Mouse (Mus musculus): ENCODE results near the gene Lrmda.

Gene Lrmda

DNA sequence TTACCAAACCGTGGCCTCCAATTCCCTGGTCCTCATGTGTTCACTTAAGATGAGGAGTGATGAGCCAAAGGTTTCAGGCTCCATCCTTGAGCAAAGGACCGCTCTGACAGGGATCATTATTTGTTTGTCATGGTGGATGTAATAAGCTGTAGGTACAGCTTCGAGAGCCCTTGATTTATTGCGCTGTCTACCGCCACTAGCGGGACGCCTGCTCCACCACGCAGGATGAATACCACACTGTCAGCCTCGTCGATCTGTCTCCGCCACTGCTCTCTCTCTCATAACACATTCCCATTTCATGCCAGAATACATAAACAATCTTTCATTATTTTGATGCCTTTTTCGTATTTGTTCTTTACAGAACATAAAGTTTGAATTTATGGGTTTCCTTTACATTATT lies 235.9 kb downstream of the Lrmda start:
- DNase-seq (ENCODE audit: low read depth, low spot score): no peak

DNA sequence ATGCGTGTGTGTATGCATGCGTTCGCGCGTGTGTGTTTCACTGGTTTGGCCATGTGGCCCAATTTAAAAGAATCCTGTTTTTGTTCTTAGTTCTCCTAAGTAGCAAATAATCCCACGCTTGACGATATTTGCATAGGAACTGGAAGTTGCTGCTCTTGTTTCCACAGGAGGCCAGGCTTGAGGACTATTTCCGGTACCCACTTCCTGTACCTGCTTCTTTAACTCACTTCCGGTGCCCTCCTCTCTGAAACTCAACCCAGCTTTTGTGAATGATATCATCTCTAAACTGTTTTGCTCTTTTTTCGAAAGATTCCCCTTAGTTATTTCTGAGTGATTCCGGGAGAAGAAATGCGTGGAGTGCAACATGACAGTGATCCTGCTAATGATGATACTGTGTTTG lies 236.8 kb downstream of the Lrmda start:
- DNase-seq (ENCODE audit: low read depth, low spot score): no peak

GRCm38 (mm10) chr14:22259376-22260032 lies 240.0 kb downstream of the Lrmda start:
- DNase-seq (ENCODE audit: low read depth, low spot score): no peak

DNA sequence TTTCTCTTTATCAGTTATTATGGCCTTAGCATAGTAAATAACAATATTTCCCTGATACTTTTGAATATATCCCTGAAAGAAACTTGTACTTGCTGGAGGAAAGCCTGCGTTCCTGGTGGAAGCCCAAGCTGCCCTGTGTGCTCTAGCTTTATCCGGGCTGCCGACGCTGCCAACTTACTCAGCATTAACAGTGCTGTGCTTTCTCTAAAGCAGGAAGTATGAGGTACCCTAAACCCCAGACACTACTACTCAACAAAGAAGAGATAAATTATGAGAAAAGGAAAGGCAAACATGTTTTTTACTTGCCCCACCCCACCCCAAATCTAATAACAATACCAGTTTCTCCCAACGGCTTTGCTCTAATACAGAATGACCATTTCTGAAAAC lies 240.5 kb downstream of the Lrmda start:
- DNase-seq (ENCODE audit: low read depth, low spot score): no peak

- DNase-seq (ENCODE audit: low read depth, low spot score): no peak
These were observed 245.9 kb downstream of the Lrmda start for GRCm38 (mm10) chr14:22265229-22265905.

DNA sequence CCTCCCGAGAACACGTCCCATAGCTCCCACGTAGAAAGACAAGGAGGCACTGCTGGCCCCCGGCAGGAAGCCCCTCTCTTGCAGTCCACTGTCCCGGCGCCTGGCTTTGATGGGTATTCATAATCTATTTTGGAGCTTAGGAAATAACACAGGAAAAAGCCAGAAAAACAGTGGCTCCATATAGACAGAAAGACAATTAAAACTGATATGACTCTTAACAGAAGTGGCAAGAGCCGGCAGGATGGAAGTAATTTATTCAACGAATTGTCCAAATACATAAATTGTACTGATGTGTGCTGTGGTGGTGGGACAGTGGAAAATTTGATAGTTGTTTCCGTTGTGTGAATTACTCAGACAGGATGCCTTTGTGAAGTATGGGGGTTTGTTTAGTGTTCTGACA lies 250.3 kb downstream of the Lrmda start:
- DNase-seq (ENCODE audit: low read depth, low spot score): no peak

DNA sequence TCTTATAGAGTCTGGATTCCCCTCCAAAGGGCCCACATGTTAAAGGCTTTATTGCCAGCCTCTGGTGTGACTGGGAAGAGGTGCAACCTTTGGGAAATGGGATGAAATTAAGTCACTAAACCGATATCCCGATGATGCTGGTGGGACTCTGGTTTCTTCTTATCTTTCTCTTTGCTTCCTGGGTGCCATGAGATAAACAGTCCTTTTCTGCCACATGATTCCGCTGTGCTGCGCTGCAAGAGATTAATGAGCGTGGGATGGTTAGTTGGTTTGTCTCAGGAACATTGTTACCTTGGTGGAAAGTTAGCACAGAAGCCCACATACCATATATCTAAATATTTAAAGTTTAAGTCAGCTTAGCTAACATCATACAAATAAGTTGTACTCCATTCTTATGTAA lies 258.5 kb downstream of the Lrmda start:
- DNase-seq (ENCODE audit: low read depth, low spot score): no peak

DNA sequence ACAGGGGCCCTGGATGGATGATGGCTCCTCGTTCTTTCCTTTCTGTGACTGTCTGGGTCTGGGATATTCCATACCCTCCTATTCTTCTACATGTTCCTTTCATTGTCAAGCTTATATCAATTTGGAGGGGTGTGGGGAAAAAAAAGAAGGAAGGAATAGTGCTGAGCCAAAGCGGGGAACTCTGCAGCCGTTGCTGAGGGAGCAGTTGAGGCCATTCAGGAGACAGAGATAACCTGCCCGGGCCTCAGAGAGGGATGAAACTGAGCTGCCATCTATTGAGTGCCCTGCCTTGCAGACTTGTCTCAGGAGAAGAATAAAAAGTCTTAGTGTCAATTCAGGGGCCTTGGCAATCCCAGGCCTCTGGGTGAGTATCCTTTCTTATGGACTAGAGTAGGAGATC lies 260.1 kb downstream of the Lrmda start:
- DNase-seq (ENCODE audit: low read depth, low spot score): no peak

- DNase-seq (ENCODE audit: low read depth, low spot score): no peak
These were observed 262.1 kb downstream of the Lrmda start for GRCm38 (mm10) chr14:22281630-22282029.

- DNase-seq (ENCODE audit: low read depth, low spot score): no peak
These were observed 263.3 kb downstream of the Lrmda start for GRCm38 (mm10) chr14:22282847-22283246.

DNA sequence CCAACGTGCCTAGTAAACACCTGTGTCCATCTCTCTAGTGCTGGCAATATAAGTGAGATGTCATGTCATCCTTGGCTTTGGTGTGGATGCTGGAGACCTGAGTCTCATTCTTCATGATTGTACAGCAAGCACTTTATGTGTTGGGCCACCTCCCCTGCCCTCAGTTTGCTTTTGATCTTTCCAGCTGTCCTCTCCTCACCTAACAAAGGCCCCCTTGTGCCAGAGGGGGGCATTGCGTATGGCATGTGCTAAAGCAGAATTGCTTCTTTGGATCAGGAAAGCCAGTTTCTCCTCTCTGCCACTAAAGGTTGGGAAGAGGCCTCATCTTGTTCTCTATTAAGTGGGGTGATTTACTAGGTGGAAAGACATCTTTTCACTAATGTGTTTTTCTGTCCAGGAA lies 264.2 kb downstream of the Lrmda start:
- DNase-seq (ENCODE audit: low read depth, low spot score): no peak

DNA sequence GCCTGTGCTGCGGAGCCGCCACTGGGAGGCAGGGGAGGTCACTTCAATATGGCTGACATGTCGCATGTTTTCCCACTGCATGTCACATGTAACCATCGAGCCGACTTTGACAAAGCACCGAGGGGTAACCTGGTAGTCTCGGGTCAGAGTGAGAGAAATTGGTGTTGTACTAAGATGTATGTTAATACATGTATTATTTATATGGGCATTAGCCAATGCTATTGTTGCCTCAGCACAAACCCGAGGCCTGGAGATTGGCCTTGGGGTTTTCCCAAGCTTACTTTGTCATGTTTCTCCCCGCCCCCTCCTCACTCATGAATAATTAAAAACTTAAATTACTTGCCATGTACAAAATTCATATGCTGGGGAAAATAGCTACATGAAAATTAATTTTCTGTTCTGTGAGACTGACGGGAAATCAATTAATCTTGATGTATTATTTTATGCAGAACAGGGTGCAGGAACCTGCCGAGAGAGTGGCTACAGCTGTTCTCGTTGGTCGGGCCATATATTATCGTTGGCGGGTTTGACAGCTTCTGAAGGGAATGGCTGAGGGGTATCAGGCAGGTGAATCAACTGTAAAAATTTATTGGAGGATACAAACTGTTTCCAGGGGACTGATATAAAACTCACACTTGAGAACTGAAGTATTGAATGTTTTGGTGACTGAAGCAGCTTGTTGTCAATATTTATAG lies 265.5 kb downstream of the Lrmda start:
- no peak for DNase-seq (ENCODE audit: low read depth, low spot score)

DNA sequence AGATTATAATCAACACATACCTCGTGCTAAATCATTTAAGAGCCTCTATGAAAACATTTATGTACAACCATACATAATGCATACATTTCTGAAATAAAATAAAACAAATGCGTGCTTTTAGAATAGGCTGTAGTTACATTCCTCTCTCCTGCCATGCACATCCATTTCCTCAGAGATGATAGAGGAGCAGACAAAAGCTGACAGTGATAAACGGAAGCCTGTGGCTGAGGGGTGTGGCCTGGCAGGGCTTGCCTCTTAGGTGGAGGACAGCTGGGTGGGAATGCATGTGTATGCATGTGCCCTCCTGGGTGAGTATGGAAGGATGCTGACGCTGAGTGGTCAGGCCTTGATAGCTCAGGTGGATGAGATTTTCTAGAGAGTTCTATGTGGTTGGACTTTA lies 266.3 kb downstream of the Lrmda start:
- no peak for DNase-seq (ENCODE audit: low read depth, low spot score)

DNA sequence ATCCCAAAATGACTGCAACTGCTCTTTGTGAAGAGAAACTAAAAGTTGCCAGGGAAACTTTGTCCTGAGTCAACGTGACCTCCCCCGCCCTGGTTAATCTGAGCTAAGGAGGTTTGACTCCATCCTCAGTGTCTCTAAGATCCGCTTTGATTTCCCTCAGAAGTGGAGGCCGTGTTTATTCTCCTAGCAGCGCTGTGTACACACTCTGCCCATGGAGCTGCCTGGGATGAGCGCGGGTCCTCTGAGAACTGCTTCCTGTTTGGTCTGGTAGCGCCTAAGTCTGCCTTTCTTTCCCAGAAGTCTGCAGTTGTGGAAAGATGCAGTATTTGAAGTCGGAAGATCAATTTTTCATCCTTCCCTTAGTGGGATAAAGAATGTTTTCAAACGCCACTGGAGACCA lies 268.7 kb downstream of the Lrmda start:
- no peak for DNase-seq (ENCODE audit: low read depth, low spot score)

- DNase-seq (ENCODE audit: low read depth, low spot score): no peak
These were observed 269.9 kb downstream of the Lrmda start for GRCm38 (mm10) chr14:22289380-22289922.

DNA sequence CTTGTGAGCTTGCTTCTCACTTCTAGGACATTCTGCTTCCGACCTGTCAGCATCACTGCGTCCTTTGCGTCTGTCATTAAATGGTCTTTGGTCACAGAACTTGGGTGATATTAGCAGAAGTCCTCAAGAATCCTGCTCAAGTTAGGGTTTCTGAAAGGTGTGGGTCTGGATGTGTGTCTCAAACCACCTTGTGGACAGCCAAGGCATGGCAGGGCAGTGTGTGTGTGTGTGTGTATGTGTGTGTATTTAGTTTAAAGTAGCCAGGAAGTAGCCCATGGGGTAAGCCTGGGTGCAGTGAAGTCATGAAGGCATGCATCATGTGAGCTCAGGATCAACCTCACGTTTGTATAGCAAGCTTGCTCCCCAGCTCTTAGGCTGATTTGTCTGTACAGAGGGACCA lies 274.9 kb downstream of the Lrmda start:
- no peak for DNase-seq (ENCODE audit: low read depth, low spot score)

GRCm38 (mm10) chr14:22296655-22297239 lies 277.2 kb downstream of the Lrmda start:
- DNase-seq (ENCODE audit: low read depth, low spot score): no peak

DNA sequence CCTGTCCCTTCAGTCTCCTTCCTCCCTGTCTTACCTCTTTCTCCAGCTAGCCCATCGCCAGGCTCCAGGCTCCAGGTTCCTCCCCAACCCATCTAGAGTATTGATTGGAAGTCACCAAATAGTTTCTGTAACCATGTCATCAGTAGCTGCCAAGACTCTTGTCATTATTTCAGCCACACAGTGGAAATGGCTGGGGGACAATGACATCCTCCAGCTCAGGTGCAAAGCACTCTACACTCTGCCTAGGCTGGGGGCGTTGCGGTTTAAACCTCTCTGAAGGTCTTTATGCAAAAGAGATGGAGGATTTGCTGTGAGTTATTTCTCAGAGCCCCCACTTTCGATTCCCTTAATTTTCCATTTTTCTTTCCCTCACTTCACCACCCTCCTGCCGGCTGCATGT lies 287.2 kb downstream of the Lrmda start:
- DNase-seq (ENCODE audit: low read depth, low spot score): no peak

- no peak for DNase-seq (ENCODE audit: low read depth, low spot score)
These were observed 288.5 kb downstream of the Lrmda start for GRCm38 (mm10) chr14:22308059-22308458.

DNA sequence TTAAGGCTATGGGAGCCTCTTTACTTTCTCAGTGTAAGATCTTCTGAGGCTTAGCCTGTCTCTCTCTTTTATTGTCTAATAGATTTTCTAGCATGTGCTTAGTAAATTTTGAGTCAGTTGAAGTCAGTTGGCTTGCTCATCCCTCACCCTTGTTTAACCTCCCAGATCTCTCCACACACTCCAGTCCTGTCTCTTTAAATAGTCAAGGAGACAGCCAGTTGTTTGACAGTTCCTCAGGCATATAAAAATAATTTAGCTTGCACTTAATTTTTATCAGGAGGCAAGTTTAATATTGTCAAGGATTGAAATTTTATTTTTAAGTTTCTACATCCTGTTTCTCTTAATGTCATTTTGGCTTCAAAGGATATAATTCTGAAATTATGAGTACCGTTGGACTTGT lies 303.5 kb downstream of the Lrmda start:
- DNase-seq (ENCODE audit: low read depth, low spot score): no peak

DNA sequence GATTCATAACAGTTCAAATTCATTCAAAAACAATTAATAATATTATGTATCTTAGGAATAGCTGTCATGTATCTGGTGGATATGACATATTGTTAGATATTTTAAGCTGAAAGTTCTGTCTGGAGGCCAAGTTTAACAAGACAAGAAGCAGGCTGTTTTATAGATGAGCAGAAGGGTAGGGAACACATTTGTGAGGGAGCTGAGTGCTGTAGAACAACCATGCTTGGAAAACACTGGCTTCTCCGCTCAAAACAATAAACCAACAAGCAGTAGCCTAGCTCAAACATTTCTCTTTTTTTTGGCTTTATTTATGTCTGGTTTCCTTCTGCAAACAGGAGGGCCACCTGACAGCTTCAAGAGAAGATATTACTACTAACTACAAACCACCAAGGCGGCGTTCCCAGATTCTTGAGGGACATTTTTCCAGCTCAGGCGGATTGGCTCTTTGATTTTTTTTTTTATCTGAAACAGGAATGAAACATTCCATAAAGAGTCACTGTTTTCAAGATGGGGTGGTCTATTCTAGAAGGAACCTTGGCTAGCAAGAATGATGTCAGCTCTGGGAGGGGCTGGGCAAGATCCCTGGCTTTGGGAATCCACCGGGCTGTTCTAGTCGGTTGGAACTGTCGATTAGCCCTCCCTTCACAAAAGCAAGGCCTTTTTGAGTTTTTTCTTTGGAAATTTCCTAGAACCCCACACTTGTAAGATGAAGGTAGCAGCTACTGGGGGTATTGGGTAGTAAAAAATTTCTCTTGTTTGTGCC lies 304.2 kb downstream of the Lrmda start:
- no peak for DNase-seq (ENCODE audit: low read depth, low spot score)
